Mouse (Mus musculus) heart, adult 8-10 months (tissue): ENCODE results near the gene Palm. TPM values are rescaled to one million over a fixed set of nuclear protein-coding genes. Genes with fewer than 3 reads are reported as not detected.
A peak's percentile ranks its signal among the peaks of the same experiment; 100 is the strongest.

Experiments
- DNase-seq: peaks from one replicate; pipeline ENCODE4 v3.0.0; 2022; ENCODE audit warnings: low spot score
- total RNA-seq, 4 experiments: library from RNA; stranded (reverse); gene quantifications; 2 replicates each; pipeline ENCODE4 v1.2.4; 2022

Gene Palm
- total RNA-seq, 4 experiments from 2014 or later, result 37.8 to 53.8 (median 51.7) TPM

DNA sequence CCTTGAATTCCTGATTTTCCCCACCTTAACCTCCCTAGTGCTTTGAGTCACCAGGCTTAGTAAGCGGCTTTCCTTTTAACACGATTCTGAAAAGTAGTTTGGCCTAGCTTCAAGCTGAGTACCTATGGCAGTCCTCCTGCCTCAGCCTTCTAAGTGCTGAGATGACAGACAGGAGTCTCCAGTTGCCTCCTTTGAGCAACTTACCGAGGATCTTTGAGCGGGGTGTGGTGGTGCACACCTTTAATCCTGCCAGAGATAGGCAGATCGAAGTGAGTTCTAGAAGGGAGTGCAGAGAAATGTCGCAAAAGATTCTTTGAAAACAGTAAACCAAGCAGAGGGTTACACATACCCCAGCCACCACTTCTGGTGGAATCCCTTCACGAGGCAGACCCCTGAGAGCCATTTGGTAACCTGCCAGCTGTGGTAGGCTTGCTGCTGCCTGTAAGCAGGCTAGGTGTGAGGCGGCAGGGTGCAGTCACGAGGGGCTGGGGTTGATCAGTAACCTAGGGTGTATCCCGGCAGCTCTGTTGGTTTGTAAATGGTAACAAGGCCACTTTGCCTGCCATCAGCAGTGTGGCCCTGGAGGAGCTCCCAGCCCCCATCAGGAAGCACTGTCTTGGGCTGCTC, 62.3 kb downstream of the Palm start:
- DNase-seq, result no peak

DNA sequence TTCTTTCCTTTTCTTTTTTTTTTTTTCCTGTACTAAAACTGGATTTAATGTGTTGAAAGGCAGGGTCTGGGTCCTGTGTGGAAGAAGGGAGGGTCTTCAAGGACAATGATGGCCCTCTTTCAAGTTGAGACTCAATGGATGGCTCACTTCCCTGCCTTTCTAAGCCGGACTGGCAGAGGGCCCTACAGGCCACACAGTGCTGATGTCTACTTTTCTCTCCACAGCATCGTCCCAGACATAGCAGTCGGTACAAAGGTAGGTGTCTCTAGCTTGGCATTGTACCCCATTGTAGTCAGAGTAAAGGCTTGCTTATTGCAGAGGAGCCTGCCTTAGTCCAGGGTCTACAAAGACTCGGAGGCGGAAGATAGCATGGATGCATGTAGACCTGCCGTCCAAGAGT, 62.9 kb downstream of the Palm start:
- no peak for DNase-seq

DNA sequence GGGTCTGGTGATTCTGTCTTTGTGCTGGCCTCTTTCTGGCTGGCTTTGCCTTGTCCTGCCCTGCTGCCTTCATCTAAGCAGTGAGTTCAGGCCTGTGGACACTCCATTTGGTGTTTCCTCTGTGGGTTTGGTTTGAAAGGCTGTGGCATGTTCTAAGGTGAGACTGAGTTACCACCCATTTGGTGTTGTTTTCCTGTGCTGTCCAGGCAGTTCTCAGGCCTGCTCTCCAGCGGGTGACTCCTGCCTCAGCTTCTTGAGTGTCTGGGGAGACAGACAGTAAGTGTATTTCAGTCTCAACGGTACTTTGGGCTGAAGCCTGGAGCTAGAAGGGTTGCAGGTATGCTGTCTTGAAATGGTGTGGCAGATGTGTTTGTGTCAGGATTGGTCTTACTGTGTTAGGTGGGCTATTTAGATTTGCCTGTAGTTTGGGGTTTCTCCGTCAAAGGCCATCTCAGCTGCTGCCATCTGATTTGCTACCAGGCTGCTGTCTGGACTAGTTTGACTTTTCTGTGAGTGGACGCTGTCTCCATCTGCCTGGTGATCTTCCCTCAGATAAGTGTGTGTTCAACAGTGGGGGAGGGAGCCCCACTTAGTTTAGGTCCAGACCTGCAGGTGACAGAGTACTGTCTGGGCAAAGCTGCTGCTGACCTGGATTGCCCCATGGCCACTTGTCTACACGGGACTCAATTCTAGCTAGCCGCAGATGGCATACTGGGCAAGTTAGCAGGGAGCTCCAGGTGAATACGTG, 63.5 kb downstream of the Palm start:
- DNase-seq, result no peak

DNA sequence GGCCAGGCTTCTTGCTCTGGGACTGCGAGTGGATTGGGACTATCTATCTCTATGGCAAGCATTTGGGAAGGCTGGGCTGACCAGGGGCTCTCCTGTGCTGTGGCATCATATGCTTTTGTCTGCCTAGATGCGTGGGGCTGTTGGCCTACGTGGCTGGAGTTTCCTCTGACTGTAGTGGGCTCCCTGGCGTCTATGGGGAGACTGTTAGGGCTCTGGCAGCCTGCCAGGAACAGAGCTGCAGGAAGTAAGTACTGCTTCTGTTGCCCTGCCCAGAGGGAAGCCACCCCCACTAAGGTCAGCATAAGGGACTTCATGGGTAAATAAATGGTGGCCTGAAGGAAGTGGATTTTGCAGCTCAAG, 64.1 kb downstream of the Palm start:
- peak; percentile 71 for DNase-seq

DNA sequence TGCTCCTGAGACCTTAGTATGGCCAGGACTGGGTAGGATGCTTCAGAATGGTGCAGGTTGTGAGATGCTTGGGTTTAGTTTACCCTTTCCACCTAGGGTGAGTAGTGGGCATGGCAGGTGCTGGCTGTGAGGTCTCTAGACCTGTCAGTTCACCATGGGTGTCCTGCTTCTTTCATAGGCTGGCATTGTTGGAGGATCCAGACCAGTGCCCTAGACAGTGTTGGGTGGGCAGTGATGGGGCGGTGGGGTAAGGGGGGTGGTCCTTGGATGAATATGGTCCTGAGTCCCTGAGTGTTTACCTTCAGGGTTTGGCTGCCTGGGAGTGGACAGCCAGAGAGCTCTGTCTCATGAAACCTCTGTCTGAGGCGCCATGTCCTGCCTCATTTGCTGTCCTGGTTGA, 64.5 kb downstream of the Palm start:
- no peak for DNase-seq

- DNase-seq, result no peak
These were observed 65.2 kb downstream of the Palm start for GRCm38 (mm10) chr10:79858416-79859074.

GRCm38 (mm10) chr10:79859116-79859515, 65.7 kb downstream of the Palm start:
- no peak for DNase-seq

DNA sequence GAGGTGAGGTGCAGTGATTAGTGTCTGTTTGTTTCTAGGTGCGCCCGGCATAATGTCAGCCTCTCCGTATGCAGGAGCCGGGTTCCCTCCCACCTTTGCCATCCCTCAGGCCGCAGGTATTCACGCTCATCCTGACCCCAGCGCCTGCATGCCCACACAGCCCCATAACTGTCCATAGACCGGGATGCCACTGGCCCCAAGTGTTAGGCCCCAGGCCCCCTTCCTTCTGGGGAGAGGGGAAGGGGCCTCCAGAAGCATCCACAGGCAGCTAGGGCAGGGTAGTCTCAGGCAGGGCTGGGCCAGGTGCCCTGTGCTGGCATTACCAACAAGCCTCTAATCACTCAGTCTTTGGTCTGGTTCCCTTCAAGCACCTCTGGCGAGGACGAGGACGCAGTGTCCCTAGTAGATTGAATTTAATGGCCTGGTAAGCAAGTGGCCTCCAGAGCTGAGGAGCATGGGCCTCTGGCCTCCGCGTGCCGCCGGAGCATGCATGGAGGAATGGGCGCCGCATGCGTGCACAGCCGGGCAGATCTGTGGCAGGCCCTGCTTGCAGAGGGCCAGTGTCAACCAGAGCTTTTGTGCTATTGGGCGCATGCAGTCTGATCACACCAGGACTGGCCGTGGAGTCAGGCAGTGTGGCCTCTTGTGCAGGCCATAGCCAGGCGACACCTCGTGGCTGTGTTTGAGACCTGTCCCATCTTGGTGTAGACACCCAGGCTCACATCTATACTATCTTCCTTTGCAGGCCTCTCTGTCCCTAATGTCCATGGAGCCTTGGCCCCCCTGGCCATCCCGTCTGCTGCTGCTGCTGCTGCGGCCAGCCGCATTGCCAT, 66.9 kb downstream of the Palm start:
- no peak for DNase-seq

GRCm38 (mm10) chr10:79861230-79862048, 68.1 kb downstream of the Palm start:
- DNase-seq, result no peak

DNA sequence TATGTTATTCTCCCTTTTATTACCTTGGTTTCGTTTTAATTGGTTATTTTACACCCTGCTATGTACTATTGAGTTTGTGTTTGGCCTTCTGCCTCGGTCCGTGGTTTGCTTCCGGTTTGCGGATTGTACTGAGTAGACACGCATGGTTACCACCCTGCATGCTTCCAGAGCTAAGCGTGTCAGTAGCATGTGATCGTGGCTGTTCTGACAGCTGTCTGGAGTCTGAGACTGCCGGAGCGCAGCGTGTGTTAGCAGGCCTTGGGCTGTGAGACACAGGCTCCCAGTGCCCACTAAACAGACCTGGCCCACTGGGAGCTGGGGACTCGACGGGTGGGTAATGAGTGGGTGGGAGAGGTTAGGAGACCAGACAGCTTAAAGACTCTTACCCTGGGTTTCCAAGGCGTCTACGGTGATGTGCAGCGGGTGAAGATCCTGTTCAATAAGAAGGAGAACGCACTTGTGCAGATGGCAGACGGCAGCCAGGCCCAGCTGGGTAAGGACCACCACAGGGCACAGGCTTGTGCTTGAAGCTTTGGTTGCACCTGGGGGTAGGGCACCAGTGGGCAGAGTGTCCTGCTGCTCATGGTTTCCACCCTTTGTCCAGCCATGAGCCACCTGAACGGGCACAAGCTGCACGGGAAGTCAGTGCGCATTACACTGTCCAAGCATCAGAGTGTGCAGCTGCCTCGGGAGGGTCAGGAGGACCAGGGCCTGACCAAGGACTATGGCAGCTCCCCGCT, 68.8 kb downstream of the Palm start:
- DNase-seq, result no peak

- no peak for DNase-seq
These were observed 69.6 kb downstream of the Palm start for GRCm38 (mm10) chr10:79862925-79863324.

- DNase-seq, result no peak
These were observed 71.2 kb downstream of the Palm start for GRCm38 (mm10) chr10:79864351-79865188.

DNA sequence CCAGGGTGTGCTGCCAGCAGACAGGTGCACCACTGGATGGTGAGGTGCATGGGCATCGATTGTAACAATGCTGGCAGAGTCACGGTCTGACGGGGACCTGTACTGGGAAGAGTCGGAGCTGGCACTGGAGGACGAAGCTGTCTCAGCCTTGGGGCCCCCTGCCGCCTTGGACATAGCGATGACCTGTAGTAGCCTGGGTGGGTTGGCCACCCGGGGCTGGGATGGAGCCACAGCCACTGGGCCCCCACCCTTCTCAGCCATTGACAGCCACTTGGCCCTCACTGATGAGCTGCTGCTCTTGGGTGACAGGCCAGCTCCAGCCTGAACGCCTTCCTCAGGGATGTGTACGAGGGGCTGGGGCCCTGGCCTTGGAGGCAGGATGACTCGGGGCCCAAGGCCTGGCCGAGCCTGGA, 71.8 kb downstream of the Palm start:
- no peak for DNase-seq

DNA sequence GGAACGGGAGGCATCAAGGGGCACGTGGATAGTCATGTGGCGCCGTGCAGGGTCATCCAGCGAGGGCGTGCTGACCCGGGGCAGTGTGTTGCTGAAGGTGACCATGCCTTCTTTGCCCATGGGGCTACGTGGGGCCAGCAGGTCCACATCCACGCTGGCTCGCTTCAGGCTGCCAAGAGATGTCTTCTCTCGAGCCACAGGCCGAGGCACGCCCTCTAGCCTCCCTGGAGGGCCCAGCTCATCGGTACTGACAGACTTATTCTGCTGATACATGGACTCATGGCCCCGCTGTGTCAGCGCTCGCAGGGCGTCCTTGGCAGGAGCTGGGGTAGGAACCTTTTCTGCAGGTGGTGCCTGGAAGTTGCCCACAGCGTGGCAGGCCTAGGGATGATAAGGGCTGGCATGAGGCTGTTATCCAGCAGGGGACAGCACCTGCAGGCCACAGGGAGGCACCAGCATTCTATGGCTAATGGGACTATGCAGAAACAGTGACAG, 72.5 kb downstream of the Palm start:
- no peak for DNase-seq

GRCm38 (mm10) chr10:79866601-79867000, 73.2 kb downstream of the Palm start:
- no peak for DNase-seq
